ENCODE assay signal across 9 mouse cellular contexts in genomic region chr12:34451198-34451597, GRCm38 (mm10).
DNase-seq lines count a peak whose midpoint lies in the region; ATAC-seq and TF ChIP-seq lines count a peak whose summit lies in the region.
"Had no signal": no experiment of that assay in that cellular context is flagged by ENCODE, and none has a peak within 500 bp of the region (broad histone marks: within the 10 kb centered on the region; RNA-seq: fewer than 3 reads in every experiment).

No protein-coding gene starts in this region.

- peak; percentile 50; the same call in 1 of the 2 replicates for ATAC-seq in heart, postnatal 0 days (ENCODE audit: insufficient read depth, low read depth)
- peak; percentile 67 for ATAC-seq in midbrain, embryonic 15.5 days (replicated peaks)
- no peak for ATAC-seq in hindbrain, embryonic 14.5 days (ENCODE audit: low FRiP score)

- H3K27ac ChIP-seq in heart, postnatal 0 days (ENCODE audit: low read depth): peak overlapping the region; percentile 22
- H3K27ac ChIP-seq in midbrain, embryonic 15.5 days: no peak overlapping the region
- no peak overlapping the region for H3K27ac ChIP-seq in midbrain, embryonic 10.5 days (replicated peaks)
- H3K27ac ChIP-seq in hindbrain, embryonic 14.5 days: no peak overlapping the region
- H3K27ac ChIP-seq: lung, embryonic 15.5 days had no signal

- 46% methylated on average over 2 of the region's 2 CpGs for WGBS in heart, postnatal 0 days
- WGBS in midbrain, embryonic 15.5 days: 58% methylated on average over 2 of the region's 2 CpGs
- WGBS in midbrain, embryonic 10.5 days: 60% methylated on average over 2 of the region's 2 CpGs
- 57% methylated on average over 2 of the region's 2 CpGs for WGBS in hindbrain, embryonic 14.5 days

- H3K9ac ChIP-seq in heart, postnatal 0 days (replicated peaks; ENCODE audit: low read depth, low read length): no peak overlapping the region
- H3K9ac ChIP-seq in midbrain, embryonic 15.5 days: no peak overlapping the region
- H3K9ac ChIP-seq in hindbrain, embryonic 14.5 days: no peak overlapping the region
- H3K9ac ChIP-seq: lung, embryonic 15.5 days had no signal

- H3K4me2 ChIP-seq in heart, postnatal 0 days (ENCODE audit: low read depth, low read length): no peak overlapping the region
- H3K4me2 ChIP-seq in midbrain, embryonic 15.5 days: no peak overlapping the region
- H3K4me2 ChIP-seq in hindbrain, embryonic 14.5 days (replicated peaks): no peak overlapping the region
- H3K4me2 ChIP-seq: lung, embryonic 15.5 days had no signal

- H3K9me3 ChIP-seq in heart, postnatal 0 days (replicated peaks; ENCODE audit: control insufficient read depth, low read length): no peaks in the 10 kb centered on the region
- no peaks in the 10 kb centered on the region for H3K9me3 ChIP-seq in midbrain, embryonic 15.5 days
- no peaks in the 10 kb centered on the region for H3K9me3 ChIP-seq in midbrain, embryonic 10.5 days (replicated peaks)
- H3K9me3 ChIP-seq in hindbrain, embryonic 14.5 days (ENCODE audit: control insufficient read depth, low read length): no peaks in the 10 kb centered on the region
- H3K9me3 ChIP-seq: lung, embryonic 15.5 days had no signal

- H3K4me3 ChIP-seq in heart, postnatal 0 days (ENCODE audit: low read depth, low read length): no peak overlapping the region
- no peak overlapping the region for H3K4me3 ChIP-seq in midbrain, embryonic 15.5 days
- no peak overlapping the region for H3K4me3 ChIP-seq in midbrain, embryonic 10.5 days
- H3K4me3 ChIP-seq in hindbrain, embryonic 14.5 days (replicated peaks; ENCODE audit: low read length): no peak overlapping the region
- H3K4me3 ChIP-seq: lung, embryonic 15.5 days had no signal

- no peaks in the 10 kb centered on the region for H3K36me3 ChIP-seq in heart, postnatal 0 days (replicated peaks; ENCODE audit: control insufficient read depth, insufficient read depth, low read length)
- H3K36me3 ChIP-seq in midbrain, embryonic 15.5 days (replicated peaks): no peaks in the 10 kb centered on the region
- H3K36me3 ChIP-seq in midbrain, embryonic 10.5 days: no peaks in the 10 kb centered on the region
- H3K36me3 ChIP-seq in hindbrain, embryonic 14.5 days (replicated peaks; ENCODE audit: control insufficient read depth, insufficient read depth): no peaks in the 10 kb centered on the region
- H3K36me3 ChIP-seq: lung, embryonic 15.5 days had no signal

- peak; percentile 68 for TF ChIP-seq CTCF in heart, postnatal 0 days (IDR thresholded peaks at IDR 0.05; ENCODE audit: low read depth)

- TF ChIP-seq EP300 in heart, postnatal 0 days (IDR thresholded peaks at IDR 0.05; ENCODE audit: low read depth): no peak

- intact Hi-C loops in heart, postnatal 25 days (cut with DNase I): loop anchor here (5.0 kb wide), 1 partner anchor 206 kb away; no protein-coding TSS in a partner anchor

- peaks cover 4% of the 10 kb centered on the region for H3K4me1 ChIP-seq in heart, postnatal 0 days (ENCODE audit: control insufficient read depth, insufficient read depth)
- H3K4me1 ChIP-seq in midbrain, embryonic 15.5 days: no peaks in the 10 kb centered on the region
- H3K4me1 ChIP-seq in midbrain, embryonic 10.5 days: no peaks in the 10 kb centered on the region
- no peaks in the 10 kb centered on the region for H3K4me1 ChIP-seq in hindbrain, embryonic 14.5 days (replicated peaks; ENCODE audit: control insufficient read depth, insufficient read depth, low read length)
- H3K4me1 ChIP-seq: lung, embryonic 15.5 days had no signal

- DNase-seq in heart, postnatal 0 days (ENCODE audit: low spot score): peak; percentile 53
- DNase-seq in heart, postnatal 25 days (ENCODE audit: low spot score): no peak
- no peak for DNase-seq in midbrain, embryonic 10.5 days (ENCODE audit: low spot score)
- DNase-seq in brain, adult 2 months (ENCODE audit: low read depth, low spot score): peak; percentile 70
- DNase-seq in retina, postnatal 7 days (ENCODE audit: low read depth, low spot score): peak; percentile 8
- DNase-seq in urinary bladder, adult 2 months (ENCODE audit: low spot score): no peak
- DNase-seq in hindbrain, embryonic 14.5 days (ENCODE audit: low spot score): no peak

- no peaks in the 10 kb centered on the region for H3K27me3 ChIP-seq in heart, postnatal 0 days (ENCODE audit: control insufficient read depth, insufficient read depth, low read length)
- H3K27me3 ChIP-seq in midbrain, embryonic 15.5 days (replicated peaks): no peaks in the 10 kb centered on the region
- no peaks in the 10 kb centered on the region for H3K27me3 ChIP-seq in midbrain, embryonic 10.5 days (ENCODE audit: low read depth, poor library complexity, severe bottlenecking)
- no peaks in the 10 kb centered on the region for H3K27me3 ChIP-seq in hindbrain, embryonic 14.5 days (ENCODE audit: control insufficient read depth, insufficient read depth, low read length)
- H3K27me3 ChIP-seq: lung, embryonic 15.5 days had no signal

Comparison
In these comparisons a context has a peak if more than half of its experiments do, and no peak if none do; other contexts are left out.
1. DNase-seq: peak in heart, postnatal 0 days (single experiment), brain, adult 2 months (single experiment) and retina, postnatal 7 days (single experiment); none in heart, postnatal 25 days (single experiment), midbrain, embryonic 10.5 days (single experiment), urinary bladder, adult 2 months (single experiment) and hindbrain, embryonic 14.5 days (single experiment).